Mouse (Mus musculus) retina, postnatal 1 day (tissue): Measurements from ENCODE around the gene Gng10.

Experiments used
- DNase-seq: peaks from one replicate; pipeline ENCODE4 v3.0.0-alpha.2; 2012

Gene Gng10

GRCm38 (mm10) chr4:59016922-59017321, 18.0 kb upstream of the Gng10 start:
- DNase-seq: no peak

- no peak for DNase-seq
Measured at GRCm38 (mm10) chr4:59034325-59034917, 467 bp upstream of the Gng10 start.

GRCm38 (mm10) chr4:59035786-59036350, 980 bp downstream of the Gng10 start:
- no peak for DNase-seq

GRCm38 (mm10) chr4:59036490-59037127, 1.7 kb downstream of the Gng10 start:
- peak; percentile 86 for DNase-seq

GRCm38 (mm10) chr4:59037525-59037924, 2.6 kb downstream of the Gng10 start:
- no peak for DNase-seq

- DNase-seq: no peak
Measured at GRCm38 (mm10) chr4:59040397-59041287, 5.8 kb downstream of the Gng10 start.

DNA sequence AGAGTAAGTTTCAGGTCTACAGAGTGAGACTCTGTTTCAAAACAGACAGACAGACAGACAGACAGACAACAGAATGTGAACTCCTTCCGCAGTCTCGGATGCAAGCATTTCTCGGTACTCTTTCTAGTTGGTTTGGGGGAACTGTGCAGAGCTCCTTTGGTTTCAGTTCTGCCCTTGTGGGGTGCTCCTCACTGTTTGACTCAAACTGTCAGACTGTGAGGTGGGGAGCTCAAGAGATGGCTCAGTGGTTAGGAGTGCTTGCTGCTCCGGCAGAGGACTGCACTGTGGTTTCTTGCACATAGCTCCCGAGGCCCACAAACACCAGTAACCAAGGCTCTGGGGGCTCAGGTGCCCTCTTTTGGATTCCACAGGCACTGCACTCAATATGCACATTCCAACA, 8.2 kb downstream of the Gng10 start:
- DNase-seq: no peak

DNA sequence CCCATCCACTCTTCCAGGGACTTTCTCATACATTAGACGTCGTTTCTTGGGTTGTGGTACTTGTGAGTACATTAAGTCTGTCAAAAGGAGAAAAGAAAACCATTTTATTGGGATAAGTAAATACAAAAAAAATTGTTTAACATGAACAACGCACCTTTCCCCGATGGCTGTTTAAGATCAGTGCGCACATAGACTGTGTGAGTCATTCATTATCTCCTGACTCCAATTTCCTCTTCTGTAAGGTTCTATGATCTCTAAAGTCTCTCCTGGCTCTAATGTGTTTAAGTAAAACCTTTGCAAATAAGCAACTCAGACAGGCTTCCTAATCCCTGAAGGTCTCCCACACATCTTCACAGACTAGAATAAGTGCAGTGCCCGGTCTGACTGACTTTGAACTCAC, 9.0 kb downstream of the Gng10 start:
- DNase-seq: no peak

DNA sequence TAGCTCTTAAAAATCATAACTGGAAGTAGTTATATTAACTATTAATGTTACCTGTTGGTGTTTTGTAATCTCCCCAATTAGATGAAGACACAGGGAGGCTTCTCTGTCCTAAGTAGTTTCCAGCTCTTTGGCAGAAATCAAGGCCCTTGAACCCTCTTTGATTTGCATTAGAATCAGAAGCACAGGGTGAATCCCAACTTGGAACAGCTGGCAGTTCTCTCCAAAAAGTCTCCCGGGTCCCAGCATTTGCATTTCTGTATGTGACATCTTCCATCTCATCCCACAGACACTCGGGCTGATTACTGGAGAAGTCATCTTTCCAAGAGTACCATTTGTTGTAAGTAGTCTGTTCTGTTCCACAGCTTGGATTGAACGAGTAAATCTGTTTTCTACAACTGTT, 12.3 kb downstream of the Gng10 start:
- no peak for DNase-seq

DNA sequence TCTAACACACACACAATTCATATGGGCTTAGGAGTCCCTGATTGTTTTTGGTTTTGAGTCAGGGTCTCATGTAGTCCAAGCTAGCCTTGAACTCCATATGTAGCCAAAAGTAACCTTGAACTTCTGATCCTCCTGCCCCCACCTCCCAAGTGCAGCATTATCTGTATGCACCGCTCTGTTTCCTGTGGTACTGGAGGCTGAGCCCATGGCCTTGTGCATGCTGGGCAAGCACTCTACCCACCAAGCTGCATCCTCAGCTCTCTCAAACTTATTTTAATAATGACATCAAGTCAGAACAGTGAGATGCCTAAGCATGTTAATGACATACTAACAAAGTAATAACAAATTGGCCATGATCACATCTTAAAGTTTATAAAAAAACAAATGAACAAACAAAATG, 16.2 kb downstream of the Gng10 start:
- DNase-seq: no peak

DNA sequence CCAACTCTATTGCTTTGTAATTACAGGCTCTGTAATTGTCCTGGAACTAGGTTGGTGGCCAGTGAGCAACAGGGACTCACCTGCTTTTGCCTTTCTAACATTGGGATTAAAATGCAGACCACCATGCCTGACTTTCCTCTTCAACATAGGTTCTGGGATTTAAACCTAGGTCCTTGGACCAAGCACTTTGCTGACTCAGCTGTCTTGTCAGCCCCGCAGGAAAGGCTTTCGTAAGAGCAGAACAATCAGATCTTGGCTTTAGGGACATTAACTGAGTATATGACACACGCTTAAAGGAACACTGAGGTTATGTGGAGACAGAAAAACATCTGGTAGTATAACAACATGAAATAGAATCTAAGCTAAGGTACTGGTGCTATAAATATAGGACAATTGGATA, 23.0 kb downstream of the Gng10 start:
- no peak for DNase-seq

DNA sequence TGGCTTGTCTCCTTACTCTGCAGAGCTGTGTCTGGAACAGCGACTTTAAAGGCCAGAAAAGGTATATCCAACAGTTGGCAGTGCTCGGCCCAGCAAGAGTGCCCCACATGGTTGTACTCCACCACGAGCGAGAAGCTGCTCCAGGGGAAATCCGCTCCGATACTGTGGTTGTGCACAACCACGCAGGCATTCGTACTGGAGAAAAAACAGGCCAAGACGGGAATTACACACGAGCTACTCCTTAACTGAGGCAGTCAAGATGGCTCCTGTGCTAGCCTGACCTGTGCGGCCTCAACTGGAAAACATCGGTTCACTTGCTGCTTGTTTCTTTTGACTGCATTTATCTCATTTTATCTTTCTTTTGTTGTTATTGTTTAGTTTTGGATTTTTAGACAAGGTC, 27.6 kb downstream of the Gng10 start:
- DNase-seq: no peak

DNA sequence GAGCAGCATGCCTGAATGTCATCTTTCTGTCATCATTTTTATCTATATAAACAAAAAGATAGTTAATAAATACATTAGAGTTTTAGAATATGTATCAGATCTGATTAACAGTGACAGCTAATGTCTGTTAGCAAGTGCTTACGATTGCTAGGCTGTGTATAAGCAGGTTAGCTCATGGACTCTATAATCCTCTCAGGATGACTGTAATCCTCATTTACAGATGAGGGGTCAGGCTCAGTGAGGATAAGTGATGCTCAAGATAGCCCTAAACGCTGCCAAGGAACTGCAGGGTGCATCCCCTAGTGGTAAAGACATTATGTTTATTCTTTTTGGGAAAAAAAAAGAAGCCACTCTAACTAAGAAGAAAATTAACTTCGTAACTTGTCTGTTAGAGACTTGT, 34.4 kb downstream of the Gng10 start:
- peak; percentile 86 for DNase-seq

- no peak for DNase-seq
Measured at GRCm38 (mm10) chr4:59083430-59083829, 48.5 kb downstream of the Gng10 start.

- no peak for DNase-seq
Measured at GRCm38 (mm10) chr4:59089391-59089790, 54.5 kb downstream of the Gng10 start.
